Mouse (Mus musculus): Measurements from ENCODE around the gene Gm960.

Gene Gm960

GRCm38 (mm10) chr19:4711601-4712155 is 13.2 kb upstream of the Gm960 start:
- DNase-seq (ENCODE audit: low spot score): no peak

- DNase-seq (ENCODE audit: low spot score): no peak
Observed at GRCm38 (mm10) chr19:4711098-4711600, 12.7 kb upstream of the Gm960 start, which contains the start of gene Sptbn2. TSS of gene Sptbn2 (plus strand) at chr19:4711167.

- no peak for DNase-seq (ENCODE audit: low spot score)
Observed at GRCm38 (mm10) chr19:4708765-4709164, 10.3 kb upstream of the Gm960 start.

- no peak for DNase-seq (ENCODE audit: low spot score)
Observed at GRCm38 (mm10) chr19:4701221-4701620, 2.8 kb upstream of the Gm960 start.

- no peak for DNase-seq (ENCODE audit: low spot score)
Observed at GRCm38 (mm10) chr19:4700656-4701055, 2.2 kb upstream of the Gm960 start.

- no peak for DNase-seq (ENCODE audit: low spot score)
Observed at GRCm38 (mm10) chr19:4699821-4700220, 1.4 kb upstream of the Gm960 start.

- no peak for DNase-seq (ENCODE audit: low spot score)
Observed at GRCm38 (mm10) chr19:4698856-4699255, 388 bp upstream of the Gm960 start.

GRCm38 (mm10) chr19:4697721-4698120 is 747 bp downstream of the Gm960 start:
- DNase-seq (ENCODE audit: low spot score): no peak

GRCm38 (mm10) chr19:4697121-4697520 is 1.3 kb downstream of the Gm960 start:
- no peak for DNase-seq (ENCODE audit: low spot score)

GRCm38 (mm10) chr19:4694346-4694745 is 4.1 kb downstream of the Gm960 start:
- DNase-seq (ENCODE audit: low spot score): no peak

- DNase-seq (ENCODE audit: low spot score): no peak
Observed at GRCm38 (mm10) chr19:4672401-4672800, 26.1 kb downstream of the Gm960 start.

GRCm38 (mm10) chr19:4670776-4671175 is 27.7 kb downstream of the Gm960 start:
- no peak for DNase-seq (ENCODE audit: low spot score)

GRCm38 (mm10) chr19:4666815-4667214 is 31.7 kb downstream of the Gm960 start:
- DNase-seq (ENCODE audit: low spot score): no peak

GRCm38 (mm10) chr19:4658156-4658555 is 40.3 kb downstream of the Gm960 start:
- no peak for DNase-seq (ENCODE audit: low spot score)

GRCm38 (mm10) chr19:4646917-4647492 is 51.5 kb downstream of the Gm960 start:
- DNase-seq (ENCODE audit: low spot score): no peak

- no peak for DNase-seq (ENCODE audit: low spot score)
Observed at GRCm38 (mm10) chr19:4644271-4644670, 54.2 kb downstream of the Gm960 start.

GRCm38 (mm10) chr19:4635986-4636385 is 62.5 kb downstream of the Gm960 start:
- no peak for DNase-seq (ENCODE audit: low spot score)

- DNase-seq (ENCODE audit: low spot score): peak; percentile 57
Observed at GRCm38 (mm10) chr19:4628819-4629218, 69.6 kb downstream of the Gm960 start.

- no peak for DNase-seq (ENCODE audit: low spot score)
Observed at GRCm38 (mm10) chr19:4625829-4626535, 72.5 kb downstream of the Gm960 start.

GRCm38 (mm10) chr19:4625179-4625828 is 73.2 kb downstream of the Gm960 start, which contains the start of gene Rce1:
TSS of gene Rce1 (minus strand) at chr19:4625641.
- peak; percentile 89 for DNase-seq (ENCODE audit: low spot score)

GRCm38 (mm10) chr19:4624406-4625178 is 73.9 kb downstream of the Gm960 start:
- no peak for DNase-seq (ENCODE audit: low spot score)

GRCm38 (mm10) chr19:4624006-4624405 is 74.5 kb downstream of the Gm960 start:
- no peak for DNase-seq (ENCODE audit: low spot score)
